Mouse (Mus musculus) 416B (cell line): ENCODE measurements around the gene Btrc.
"Not testable (repeated sequence)": the region's sequence is repeated elsewhere in the genome, so short reads cannot be mapped to it uniquely, and the experiment has no call there.

Experiments used
- DNase-seq: peaks from one replicate; pipeline ENCODE4 v3.0.0; 2011; ENCODE audit warnings: low read depth

Gene Btrc

GRCm38 (mm10) chr19:45363384-45363926 lies at the start of gene Btrc:
TSS of gene Btrc (plus strand) at chr19:45363734.
- peak; percentile 100 for DNase-seq

- no peak for DNase-seq
Measured at GRCm38 (mm10) chr19:45317473-45317882, 46.1 kb upstream of the Btrc start.

- no peak for DNase-seq
Measured at GRCm38 (mm10) chr19:45321062-45321461, 42.5 kb upstream of the Btrc start.

- DNase-seq = no peak
Measured at GRCm38 (mm10) chr19:45329039-45329438, 34.5 kb upstream of the Btrc start.

- no peak for DNase-seq
Measured at GRCm38 (mm10) chr19:45329748-45330298, 33.7 kb upstream of the Btrc start.

- no peak for DNase-seq
Measured at GRCm38 (mm10) chr19:45336718-45337117, 26.8 kb upstream of the Btrc start.

- DNase-seq = no peak
Measured at GRCm38 (mm10) chr19:45338182-45338581, 25.4 kb upstream of the Btrc start.

- no peak for DNase-seq
Measured at GRCm38 (mm10) chr19:45343941-45344340, 19.6 kb upstream of the Btrc start.

GRCm38 (mm10) chr19:45348188-45348587 lies 15.3 kb upstream of the Btrc start:
- no peak for DNase-seq

- no peak for DNase-seq
Measured at GRCm38 (mm10) chr19:45350456-45350855, 13.1 kb upstream of the Btrc start.

- not testable (repeated sequence) for DNase-seq
Measured at GRCm38 (mm10) chr19:45352706-45353105, 10.8 kb upstream of the Btrc start.

- DNase-seq = no peak
Measured at GRCm38 (mm10) chr19:45355678-45356077, 7.9 kb upstream of the Btrc start.

GRCm38 (mm10) chr19:45356868-45357267 lies 6.7 kb upstream of the Btrc start:
- not testable (repeated sequence) for DNase-seq

- no peak for DNase-seq
Measured at GRCm38 (mm10) chr19:45360486-45360885, 3.0 kb upstream of the Btrc start.

- no peak for DNase-seq
Measured at GRCm38 (mm10) chr19:45363933-45364391, 428 bp downstream of the Btrc start.

- peak; percentile 56 for DNase-seq
Measured at GRCm38 (mm10) chr19:45366651-45367050, 3.1 kb downstream of the Btrc start.

GRCm38 (mm10) chr19:45384815-45385214 lies 21.3 kb downstream of the Btrc start:
- DNase-seq = not testable (repeated sequence)

- no peak for DNase-seq
Measured at GRCm38 (mm10) chr19:45388551-45388950, 25.0 kb downstream of the Btrc start.

GRCm38 (mm10) chr19:45394078-45394477 lies 30.5 kb downstream of the Btrc start:
- DNase-seq = no peak

GRCm38 (mm10) chr19:45411000-45411399 lies 47.5 kb downstream of the Btrc start:
- peak; percentile 52 for DNase-seq

- no peak for DNase-seq
Measured at GRCm38 (mm10) chr19:45412694-45413093, 49.2 kb downstream of the Btrc start.

- DNase-seq = no peak
Measured at GRCm38 (mm10) chr19:45413966-45414365, 50.4 kb downstream of the Btrc start.

GRCm38 (mm10) chr19:45417601-45418000 lies 54.1 kb downstream of the Btrc start:
- DNase-seq = no peak

- no peak for DNase-seq
Measured at GRCm38 (mm10) chr19:45422276-45422675, 58.7 kb downstream of the Btrc start.
